Mouse (Mus musculus) olfactory bulb, adult 2 months (tissue): ENCODE data around the gene Mcf2.

Experiments
- CTCF ChIP-seq: fragments of 200-500 bp; IDR thresholded peaks from 2 replicates; pipeline ENCODE4 v1.5.1; 2012; ENCODE audit warnings: low read depth, mild to moderate bottlenecking, low read length, moderate library complexity; ENCODE audit not compliant: insufficient read depth
- POLR2A ChIP-seq: fragments of 200-500 bp; IDR thresholded peaks from 2 replicates; pipeline ENCODE4 v1.6.1; 2012; ENCODE audit warnings: mild to moderate bottlenecking, low read depth, low read length, moderate library complexity; ENCODE audit not compliant: insufficient read depth

DNA sequence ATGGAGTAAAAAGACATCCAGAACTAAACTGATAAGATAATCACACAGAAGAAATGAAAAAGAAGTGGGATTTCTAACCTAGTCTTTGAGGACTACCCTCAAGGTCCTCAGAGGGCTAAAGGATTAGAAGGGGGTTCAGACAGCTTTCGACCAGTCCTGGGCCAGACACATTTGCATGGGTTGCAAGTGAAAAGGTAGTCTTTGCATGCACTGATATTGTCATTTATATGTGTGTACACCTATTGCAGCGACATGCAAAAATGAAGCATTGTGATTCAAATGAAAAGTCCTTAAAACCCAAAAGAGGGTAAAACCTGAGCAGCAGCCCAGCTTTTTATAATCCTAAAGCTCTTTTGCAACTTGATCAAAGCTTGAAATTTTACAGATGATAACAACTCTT lies 9.4 kb downstream of the Mcf2 start:
- TF ChIP-seq POLR2A, result no peak
- TF ChIP-seq CTCF, result no peak
